Mouse (Mus musculus) kidney, adult 10 weeks (tissue): Measurements from ENCODE around the gene Syce3. TPM values are rescaled to one million over a fixed set of nuclear protein-coding genes. Genes with fewer than 3 reads are reported as not detected.

Experiments used
- polyA plus RNA-seq: library from polyadenylated mRNA; stranded (reverse); fragments of 350-450 nt; fragmentation: Illumina TruSeq; extraction: RNeasy Lipid Tissue Mini Kit (QIAGEN cat#74804); gene quantifications from one replicate; pipeline ENCODE4 v1.2.3, GENCODE M21; 2014; ENCODE audit warnings: low read depth, low replicate concordance

Syce3 gene
- not detected for polyA plus RNA-seq

DNA sequence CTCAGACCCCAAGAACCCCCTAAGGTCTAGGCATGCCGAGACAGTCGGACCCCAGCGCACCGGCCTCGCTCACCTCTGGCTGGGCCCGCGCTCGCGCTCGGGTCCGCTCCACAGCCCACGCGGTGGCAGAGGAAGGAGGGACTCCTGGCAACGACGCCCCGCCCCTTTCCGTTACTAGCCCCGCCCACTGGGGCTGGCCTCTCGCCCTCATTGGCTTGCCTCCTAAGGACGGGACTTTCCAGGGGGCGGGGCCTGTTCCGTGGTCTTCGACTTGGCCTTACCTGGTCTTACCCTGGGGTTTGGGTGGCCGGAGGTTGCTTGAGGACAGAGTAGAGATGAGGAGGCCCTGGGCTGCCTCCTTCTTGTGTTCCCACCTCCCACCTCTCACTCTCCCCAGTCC lies at the start of gene Syce3:
Syce3 (minus strand) TSS at position 386 of the 400 bp plus-strand sequence.

DNA sequence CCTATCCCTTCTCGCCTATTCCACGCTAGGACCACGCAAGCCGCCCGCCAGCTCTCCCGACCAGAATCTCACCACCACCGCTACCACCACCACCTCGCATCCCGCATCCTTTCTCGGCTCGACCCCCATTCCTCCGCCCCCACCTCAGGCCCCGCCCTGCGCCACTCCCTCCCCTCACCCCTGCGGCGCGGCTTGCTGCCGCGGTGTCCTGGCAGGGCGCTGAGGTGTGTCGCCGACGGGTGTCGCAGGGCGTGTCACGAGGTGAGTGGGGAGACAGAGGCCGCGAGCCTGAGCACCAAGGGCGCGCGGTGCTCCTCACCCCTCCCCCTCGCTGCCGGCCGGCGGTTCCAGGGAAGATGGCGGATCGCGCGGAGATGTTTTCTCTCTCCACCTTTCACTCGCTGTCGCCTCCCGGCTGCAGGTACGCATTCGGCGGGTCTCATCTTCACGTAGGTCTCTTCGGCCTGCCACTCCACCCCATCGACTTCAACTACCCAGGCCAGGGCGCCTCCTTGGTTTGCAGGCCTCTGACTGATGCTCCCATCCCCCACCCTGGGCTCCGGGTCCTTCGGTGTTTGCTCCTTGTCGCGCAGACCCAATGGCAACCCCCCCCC lies 43.7 kb upstream of the Syce3 start, which contains the start of gene Mapk8ip2:
Mapk8ip2 (plus strand) TSS at position 49 of the 614 bp plus-strand sequence.

DNA sequence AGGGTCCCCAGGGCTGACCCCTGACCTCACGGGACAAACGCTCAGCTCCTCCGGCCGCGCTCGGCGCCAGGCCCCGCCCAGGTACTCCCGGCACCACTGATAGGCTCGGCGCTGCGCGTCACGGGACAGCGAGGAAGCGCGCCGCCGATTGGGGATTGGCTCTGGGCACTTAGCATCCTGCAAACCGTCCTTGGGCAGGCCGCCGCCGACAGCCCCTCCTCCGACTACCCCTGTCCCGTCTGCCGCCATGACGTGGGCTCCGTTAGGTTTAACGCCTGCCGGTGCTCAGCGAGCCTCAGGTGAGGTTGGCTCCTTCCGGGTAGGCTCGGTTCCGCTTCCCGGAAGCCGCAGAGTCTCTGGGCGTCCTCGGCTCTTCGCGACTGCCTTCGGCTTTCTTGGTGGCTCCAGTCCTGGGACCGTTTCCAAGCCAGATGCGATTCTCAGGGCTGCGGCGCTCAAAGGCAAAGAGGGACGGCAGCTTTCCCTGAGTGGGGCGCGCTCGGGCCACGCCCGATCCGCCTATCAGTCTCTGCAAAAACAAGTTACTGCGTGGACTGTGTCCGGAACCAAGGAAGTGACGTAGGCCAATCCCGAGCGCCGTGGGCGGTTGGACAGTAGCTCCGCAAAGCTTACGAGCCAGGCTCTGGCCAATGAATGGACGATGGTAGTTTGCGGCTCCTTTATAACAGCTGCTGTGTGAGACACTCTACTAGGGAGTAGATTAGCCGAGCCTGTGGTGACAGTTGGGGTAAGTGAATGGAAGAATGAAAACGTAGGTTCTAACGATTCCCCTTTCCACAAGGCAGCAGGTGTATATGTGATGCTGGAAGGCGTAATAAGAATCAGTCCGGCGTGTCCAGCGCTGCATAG lies 19.3 kb upstream of the Syce3 start, which contains the start of the genes C730034F03Rik, Gm44502 and Chkb:
C730034F03Rik (plus strand) TSS at position 238 of the 870 bp plus-strand sequence.
Gm44502 (minus strand) TSS at position 345 of the 870 bp plus-strand sequence.
Chkb (minus strand) TSS at position 557 of the 870 bp plus-strand sequence.

DNA sequence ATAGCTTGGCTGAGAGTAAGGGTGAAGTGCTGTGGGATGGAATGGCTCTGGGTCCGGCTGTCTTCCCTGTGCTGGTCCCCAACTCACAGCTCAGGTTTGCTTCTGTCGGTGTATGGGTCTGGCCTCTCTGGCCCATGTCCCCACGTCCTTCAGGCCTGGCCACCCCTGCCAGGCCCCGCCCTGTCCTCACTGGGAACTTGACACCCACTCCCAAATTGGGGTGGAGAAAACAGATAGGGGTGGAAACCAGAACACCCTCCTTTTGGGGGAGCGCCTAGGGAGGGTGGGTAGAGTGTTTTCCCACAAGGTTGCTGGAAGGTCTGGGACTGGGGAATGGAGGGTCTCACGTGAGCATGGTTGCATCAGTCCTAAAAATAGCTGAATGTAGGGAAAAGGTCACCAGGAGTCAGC lies 15.4 kb upstream of the Syce3 start, which contains the start of gene Cpt1b:
Cpt1b (minus strand) TSS at position 153 of the 411 bp plus-strand sequence.

DNA sequence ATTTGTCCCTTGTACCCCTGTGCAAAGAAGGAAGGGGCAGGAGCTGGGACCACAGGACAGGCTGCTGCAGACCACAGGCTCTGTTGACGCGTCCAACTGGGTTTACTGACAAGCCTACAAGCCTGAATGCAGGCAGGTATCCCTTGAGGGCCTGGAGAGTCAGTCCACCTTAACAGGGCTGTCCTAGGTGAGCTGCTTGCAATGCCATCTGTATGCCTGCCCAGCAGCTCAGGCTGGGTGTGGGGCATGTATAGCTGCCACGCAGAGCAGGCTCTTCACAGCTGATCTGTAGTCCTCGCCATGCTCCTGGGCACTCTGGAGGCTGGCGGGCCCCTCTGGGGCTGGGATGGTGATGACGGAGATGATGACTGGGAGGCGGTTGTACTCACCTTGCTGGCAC lies 25.7 kb downstream of the Syce3 start, which contains the start of gene Klhdc7b:
Klhdc7b (plus strand) TSS at position 301 of the 400 bp plus-strand sequence.

DNA sequence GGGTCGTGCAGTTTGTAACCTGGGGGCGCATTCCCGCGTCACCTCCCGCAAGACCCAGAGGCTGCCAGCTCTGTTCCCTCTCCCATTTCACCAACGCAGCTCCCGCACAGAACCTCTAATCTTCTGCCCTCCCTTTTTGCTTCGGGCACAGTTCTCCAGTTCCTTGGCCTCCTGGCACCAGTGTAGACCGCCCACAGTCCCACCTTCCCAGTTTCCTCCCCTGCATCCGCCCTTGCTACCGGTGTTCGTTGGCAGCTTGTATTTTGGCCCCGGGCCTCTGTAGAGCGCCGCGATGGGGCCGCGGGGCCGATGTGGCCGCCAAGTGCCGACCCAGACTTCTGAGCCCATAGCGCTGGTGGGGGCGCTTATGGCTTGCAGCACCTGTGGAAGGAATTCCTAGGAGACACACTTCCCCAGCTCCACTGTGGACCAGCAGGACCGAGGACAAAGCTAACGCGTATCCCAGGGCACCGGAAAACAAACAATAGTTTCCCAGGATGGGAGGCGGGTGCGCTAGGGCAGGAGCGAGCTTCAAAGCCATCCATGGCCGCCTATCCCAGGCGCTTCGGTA lies 31.4 kb downstream of the Syce3 start, which contains the start of gene Odf3b:
Odf3b (minus strand) TSS at position 452 of the 571 bp plus-strand sequence.

DNA sequence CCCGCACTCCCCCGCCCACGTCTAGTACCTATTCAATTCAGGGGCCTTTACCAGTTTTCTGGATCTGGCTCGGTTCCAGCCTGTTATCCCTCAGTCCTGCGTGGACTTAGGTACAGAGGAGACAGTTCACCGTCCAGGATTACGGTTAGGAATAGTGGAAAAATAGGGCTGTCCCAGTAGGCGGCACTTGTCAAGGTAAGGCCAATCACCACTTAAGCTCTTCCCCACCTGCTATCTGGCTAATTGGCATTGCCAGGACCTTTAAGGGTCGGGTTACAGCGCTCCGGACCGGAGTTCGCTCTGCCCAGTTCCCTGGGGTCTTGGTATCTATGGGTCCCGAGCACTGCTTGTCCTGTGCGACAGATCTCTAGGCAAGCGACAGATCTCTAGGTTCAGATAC lies 33.3 kb downstream of the Syce3 start, which contains the start of gene Tymp:
Tymp (minus strand) TSS at position 83 of the 400 bp plus-strand sequence.

DNA sequence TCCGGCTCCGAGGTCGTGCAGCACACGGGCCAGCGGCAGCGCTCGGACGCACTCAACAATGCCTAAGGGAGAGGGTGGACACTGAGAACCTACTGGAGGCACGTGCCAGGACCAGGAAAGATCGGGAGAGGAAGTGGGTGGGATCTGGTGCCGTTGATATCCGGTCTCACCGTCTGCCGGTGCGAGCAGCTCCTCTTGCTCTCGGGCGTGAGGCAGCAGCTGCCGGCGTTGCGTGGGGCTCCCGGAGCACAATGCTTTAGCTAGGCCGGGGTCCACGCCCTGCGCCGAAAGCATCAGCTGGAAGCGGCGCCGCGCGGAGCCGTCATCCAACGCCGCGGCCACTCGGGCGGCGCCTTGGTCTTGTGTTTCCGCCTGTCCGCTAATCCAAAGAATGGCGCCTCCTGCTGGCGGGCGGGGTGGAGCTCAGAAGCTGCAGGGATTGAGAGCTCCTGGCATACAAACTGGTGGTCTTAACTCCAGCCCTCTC lies 36.5 kb downstream of the Syce3 start, which contains the start of gene Sco2:
Sco2 (minus strand) TSS at position 85 of the 487 bp plus-strand sequence.

DNA sequence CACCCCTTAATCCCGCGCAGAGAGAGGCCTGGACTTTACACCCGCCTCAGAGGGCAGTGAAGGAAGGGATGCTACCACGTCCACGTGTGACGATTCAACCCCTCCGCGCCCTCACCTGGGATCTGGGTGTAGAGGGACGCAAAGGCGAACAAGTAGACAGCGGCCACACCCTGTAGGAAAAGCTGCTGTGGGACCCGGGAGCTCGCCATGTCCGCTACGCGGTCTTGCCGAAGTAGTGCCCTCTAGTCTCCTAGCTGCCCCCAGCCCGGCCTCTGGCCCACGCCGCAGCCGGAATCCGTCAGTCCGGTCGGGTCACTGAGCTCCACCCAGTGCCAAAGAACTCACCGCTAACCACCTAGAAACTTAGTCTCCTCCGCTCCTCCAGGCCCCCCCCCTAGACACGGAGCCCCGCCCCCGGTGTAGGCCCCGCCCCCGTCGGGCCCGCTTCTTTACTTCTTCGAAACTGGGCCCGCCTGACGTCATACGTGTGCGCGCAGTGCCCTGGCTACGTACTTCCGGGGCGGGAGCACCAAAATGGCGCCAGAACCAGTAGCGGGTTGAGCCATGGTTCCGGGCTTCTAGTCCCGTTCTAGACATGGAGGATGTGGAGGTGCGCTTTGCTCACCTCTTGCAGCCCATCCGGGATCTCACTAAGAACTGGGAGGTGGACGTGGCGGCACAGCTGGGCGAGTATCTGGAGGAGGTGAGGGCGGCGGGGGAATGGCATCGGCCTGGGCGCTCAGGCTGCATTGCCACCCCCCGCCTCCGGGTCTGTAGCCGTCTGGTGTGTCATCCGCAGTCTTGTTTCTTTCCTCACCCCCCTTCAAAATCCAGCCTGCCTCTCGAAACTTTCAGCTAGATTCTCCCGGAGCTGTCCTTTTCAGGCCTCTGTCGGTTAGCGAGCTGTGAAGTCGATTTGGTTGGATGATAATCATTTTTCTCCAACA lies 54.8 kb downstream of the Syce3 start, which contains the start of the genes Lmf2 and Ncaph2:
Lmf2 (minus strand) TSS at position 419 of the 947 bp plus-strand sequence.
Ncaph2 (plus strand) TSS at position 479 of the 947 bp plus-strand sequence.

Other genes starting within 250 kb of the Syce3 start
- gene Plxnb2, start 229.7 kb downstream of the Syce3 start, polyA plus RNA-seq = 6.3 TPM
- 0.12 TPM for gene Dennd6b, start 214.0 kb downstream of the Syce3 start, polyA plus RNA-seq
- 8.4 TPM for gene Ppp6r2, start 198.9 kb downstream of the Syce3 start, polyA plus RNA-seq
- gene Sbf1, start 95.2 kb downstream of the Syce3 start, polyA plus RNA-seq = 1.9 TPM
- not detected for gene Adm2, start 87.8 kb downstream of the Syce3 start, polyA plus RNA-seq
- 255 TPM for gene Miox, start 76.1 kb downstream of the Syce3 start, polyA plus RNA-seq
- 0.93 TPM for gene Lmf2, start 54.8 kb downstream of the Syce3 start, polyA plus RNA-seq
- gene Ncaph2, start 54.8 kb downstream of the Syce3 start, polyA plus RNA-seq = 9.6 TPM
- 1.4 TPM for gene Sco2, start 36.7 kb downstream of the Syce3 start, polyA plus RNA-seq
- gene Tymp, start 33.5 kb downstream of the Syce3 start, polyA plus RNA-seq = not detected
- not detected for gene Odf3b, start 31.2 kb downstream of the Syce3 start, polyA plus RNA-seq
- not detected for gene Klhdc7b, start 25.6 kb downstream of the Syce3 start, polyA plus RNA-seq
- 1.7 TPM for gene Cpt1b, start 15.4 kb upstream of the Syce3 start, polyA plus RNA-seq
- gene C730034F03Rik, start 19.1 kb upstream of the Syce3 start, polyA plus RNA-seq = 0.61 TPM
- not detected for gene Gm44502, start 19.2 kb upstream of the Syce3 start, polyA plus RNA-seq
- 27.7 TPM for gene Chkb, start 19.4 kb upstream of the Syce3 start, polyA plus RNA-seq
- 0.08 TPM for gene Mapk8ip2, start 43.4 kb upstream of the Syce3 start, polyA plus RNA-seq
- gene Arsa, start 66.9 kb upstream of the Syce3 start, polyA plus RNA-seq = 2.9 TPM
- 0.36 TPM for gene Shank3, start 89.1 kb upstream of the Syce3 start, polyA plus RNA-seq
- not detected for gene Acr, start 157.8 kb upstream of the Syce3 start, polyA plus RNA-seq
- 10.5 TPM for gene Rabl2, start 181.4 kb upstream of the Syce3 start, polyA plus RNA-seq